Mouse (Mus musculus) kidney, postnatal 14 days (tissue): Measurements from ENCODE around the gene Tnfsf12.

Experiments
- DNase-seq: peaks from one replicate; pipeline ENCODE4 v3.0.0; 2022; ENCODE audit warnings: mixed read lengths

Gene Tnfsf12

DNA sequence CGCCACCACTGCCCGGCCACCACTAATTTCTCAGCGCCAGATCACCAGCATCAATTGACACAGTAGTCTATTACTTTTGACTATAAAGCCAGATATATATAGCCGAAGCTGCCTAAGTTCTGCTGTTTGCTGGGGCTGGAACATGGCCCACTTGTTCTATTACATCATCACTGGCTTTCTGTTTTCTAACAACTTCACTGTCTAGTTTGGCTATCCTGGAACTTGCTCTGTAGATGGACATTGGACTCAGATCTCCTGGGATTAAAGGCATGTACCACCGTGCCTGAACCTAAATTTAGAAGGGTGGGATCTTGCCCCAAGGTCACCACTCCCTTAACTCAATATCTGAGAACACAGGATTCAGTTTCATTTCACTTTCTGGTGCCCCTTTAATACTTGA, 49.8 kb downstream of the Tnfsf12 start:
- DNase-seq, result no peak
